Mouse (Mus musculus) neural tube, embryonic 10.5 days (tissue): ENCODE data around the gene Gm29133.

Experiments used
- DNase-seq: peaks from one replicate; pipeline ENCODE4 v3.0.0-alpha.2; 2017; ENCODE audit warnings: low spot score; ENCODE audit errors: extremely low spot score

Gm29133 gene

DNA sequence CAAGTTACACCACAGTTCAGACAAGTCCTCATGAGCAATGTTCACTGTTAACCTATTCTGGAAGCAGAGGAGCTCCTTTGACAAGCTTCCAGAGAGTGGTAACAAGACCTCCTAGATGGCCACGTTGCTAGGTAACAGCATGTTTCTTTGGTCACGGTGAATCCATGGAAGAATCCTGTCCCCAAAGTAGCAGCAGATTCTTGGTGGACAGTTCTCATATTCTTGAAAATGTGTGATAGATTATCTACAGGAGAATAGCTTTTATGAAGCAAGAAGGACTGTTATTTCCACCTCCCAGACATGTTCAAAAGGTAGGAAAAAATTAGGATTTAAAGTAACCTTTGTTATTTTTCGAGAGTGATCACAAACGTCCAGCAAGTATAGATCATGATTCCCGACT lies at the start of gene Gm29133:
Gene Gm29133 (plus strand): TSS at position 301 of the 400 bp plus-strand sequence.
- DNase-seq: no peak

DNA sequence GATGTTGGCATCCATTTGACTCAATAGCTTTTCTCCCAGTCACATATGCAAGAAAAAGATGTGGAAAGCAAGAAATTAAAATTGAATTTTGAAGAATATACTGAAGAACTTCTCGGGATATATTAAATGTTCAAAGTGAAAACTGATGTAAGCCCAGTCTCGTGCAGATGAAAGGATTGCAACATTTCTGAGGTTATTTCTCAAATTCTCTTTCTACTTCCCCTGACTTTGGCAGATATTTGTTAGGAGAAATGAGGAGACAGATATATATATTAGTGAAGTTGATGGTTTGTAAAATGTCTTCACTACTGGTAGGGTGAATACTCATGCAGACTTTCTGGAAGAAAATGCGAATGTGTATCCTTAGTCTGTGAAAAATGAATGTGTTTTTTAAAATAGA lies 48.9 kb upstream of the Gm29133 start:
- no peak for DNase-seq

DNA sequence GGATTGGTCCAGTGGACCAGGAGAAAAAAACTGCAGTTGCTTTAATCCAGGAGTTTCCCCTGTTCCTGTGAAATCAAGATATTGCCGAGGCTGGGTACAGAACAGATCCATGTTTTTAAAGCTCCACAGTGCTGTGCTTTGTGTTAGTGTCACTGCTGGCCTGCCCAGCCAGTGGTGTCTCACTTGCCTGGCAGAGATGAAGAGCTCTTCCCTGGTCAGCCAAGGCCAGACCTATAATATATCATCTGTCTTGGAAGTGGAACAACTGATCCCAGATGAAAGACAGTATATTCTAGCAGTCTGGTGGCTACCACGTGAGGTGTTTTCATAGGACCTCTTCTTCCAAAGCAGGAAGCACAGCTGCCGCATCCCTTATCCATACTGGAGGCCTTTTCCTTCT lies 46.7 kb upstream of the Gm29133 start:
- no peak for DNase-seq

DNA sequence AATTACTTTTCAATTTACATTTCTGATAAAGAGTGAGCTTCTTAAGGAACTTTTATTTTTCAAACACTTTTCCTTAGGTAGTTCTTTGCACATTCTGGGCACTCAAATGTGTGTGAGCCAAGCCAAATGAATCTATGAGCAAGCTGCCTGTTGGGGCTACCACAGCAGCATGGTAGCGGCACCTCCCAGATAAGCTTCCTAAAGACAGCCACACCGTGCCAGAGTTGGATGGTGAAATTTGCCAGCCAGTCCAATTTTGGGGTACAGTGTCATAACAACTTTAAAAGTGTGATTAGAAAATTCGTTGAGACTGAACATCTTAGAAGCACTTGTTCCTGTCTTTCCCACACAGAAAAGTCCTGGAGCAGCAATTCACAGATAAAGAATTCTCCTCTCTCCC lies 41.5 kb upstream of the Gm29133 start:
- no peak for DNase-seq

DNA sequence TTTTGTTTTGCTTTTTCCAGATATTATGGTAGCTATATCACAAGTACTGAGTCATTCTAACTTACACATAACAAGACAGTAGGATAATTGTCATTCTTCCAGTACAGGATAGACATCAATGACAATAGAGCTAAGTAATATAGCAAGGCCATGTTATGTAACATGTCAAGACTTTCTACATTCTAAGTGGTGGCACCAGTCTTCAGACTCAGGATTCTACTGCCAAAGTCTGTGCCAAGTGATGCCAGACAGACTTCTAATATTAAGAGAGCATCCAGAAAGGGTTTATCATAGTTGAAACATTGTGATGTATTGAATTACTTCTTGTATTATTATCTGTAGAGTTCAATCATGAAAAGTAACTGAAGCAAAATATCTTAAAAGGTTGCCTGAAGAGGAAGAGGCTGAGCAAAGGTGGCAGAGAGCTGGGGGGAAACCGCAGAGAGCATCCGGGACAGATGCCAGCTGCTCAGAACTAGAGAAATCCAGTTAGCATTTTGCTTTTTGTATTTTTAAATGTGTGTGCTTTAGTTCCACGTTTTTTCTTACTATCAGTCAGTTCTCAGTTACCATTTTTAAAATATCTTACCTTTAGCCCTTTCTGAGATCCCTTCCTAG lies 34.2 kb upstream of the Gm29133 start:
- DNase-seq: no peak

DNA sequence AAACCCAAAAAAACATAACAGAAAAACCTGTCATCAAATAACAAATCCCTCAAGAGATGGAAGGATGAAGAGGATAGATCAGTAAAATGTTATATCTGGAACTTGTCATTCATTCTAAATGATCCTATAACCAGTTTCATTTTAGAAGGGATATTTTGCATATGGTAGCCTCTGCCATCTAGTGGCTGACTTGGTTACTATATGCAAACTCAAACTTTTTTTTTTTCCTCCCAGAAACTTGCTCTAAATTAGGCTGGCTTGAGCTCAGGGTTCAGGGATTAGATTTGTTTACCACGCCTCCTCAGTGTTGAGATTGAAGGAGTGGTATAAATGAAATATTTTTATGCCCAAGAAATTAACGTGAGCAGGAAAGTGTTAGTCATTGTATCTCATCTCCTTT lies 27.3 kb upstream of the Gm29133 start:
- no peak for DNase-seq

DNA sequence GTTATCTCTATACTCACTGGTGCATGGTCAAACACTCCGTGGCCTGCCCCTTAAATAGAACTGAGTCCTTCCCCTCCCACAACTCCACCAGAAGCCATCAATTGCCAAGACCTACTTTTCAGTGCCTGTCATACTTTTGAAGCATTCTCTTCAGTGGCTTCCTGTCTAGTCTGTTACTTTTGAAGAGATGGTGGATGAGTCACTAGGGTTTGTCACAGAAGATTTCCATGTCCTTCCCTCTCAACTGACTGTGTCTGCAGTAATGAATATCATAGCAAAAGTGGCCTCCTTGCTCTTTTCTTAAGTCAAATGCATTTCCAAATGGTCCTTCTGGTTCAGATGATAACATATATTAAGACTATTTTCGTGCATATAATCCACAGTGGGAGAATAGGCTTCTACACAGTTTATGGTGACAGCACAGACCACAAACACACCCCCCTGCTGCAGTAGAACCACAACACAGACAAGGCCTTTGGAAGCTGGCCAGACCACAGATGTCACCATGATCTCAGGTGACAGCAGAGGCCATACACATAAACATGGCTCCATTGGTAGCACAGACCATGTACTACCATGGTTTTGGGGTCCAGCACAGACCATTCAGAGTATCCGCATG lies 16.9 kb upstream of the Gm29133 start:
- no peak for DNase-seq

DNA sequence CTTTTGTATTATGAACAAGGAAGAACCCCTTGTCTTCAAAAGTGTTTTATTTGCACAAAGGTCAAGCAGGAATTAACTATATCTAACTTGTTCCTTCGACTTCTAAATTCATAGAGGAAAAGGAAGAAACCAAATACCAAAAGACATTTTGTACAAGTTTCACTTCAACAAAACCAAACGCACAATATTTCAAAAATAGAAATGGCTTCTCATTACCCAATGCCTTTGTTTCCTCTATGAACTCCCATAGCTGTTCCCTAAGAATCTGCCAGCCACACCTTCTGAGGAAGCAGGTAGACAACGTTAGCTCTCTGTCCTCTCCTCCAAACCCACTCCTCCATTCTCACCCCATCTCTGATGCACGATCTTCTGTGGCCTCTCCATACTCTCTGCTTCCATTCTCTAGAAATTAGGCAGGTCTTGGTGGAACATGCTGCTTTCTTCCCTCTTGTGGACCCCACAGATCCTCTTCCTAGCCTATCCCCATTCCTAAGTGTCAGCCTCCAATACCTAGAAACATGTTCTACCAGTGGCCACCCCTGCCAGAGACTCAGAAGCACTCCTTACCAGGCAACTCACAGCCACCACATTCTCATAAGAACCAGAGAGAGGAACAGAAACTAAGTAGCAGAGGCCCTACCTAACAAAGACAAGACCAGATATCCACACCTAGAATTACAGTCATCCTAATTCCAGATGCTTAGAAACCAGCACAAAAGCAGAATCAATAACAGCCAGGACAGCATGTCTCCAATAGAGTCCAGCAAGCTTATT lies 4.1 kb upstream of the Gm29133 start:
- no peak for DNase-seq

DNA sequence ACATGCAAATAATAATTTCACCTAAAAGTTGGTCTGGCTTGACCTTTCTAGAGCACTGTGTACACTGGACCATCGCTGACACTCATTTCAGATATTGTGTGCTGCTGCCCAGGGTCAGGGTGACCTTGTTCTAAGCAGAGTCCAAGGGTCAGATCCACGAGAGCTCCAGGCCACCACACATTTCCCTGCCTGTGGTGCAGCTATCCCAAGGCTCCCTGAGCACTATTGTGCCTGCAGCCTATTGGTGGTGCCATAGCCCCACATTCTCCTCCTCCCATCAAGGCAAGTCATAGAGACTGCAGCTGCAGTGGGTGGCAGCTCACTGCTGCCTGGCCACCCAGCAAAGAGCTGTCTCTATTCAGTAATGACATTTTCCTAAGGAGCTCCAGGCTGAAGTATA lies 2.7 kb upstream of the Gm29133 start:
- no peak for DNase-seq

DNA sequence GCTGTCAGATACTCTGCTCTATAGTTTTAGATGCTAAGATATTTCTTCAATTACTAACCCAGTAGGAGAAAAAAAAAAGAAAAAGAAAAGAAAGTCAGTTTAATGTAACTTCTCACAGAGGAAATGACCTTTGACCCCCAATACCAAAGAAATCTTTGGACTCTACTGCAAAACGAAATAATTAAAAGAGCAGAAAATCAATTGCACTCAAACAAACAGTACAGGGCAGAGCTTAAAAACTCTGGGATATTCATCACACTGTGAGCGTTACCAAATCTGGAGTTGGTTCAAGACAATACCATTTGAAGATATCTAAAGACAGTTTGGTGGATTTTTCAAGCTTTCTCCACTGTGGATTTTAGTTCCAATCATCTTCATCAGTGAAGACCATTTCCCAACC lies 15.4 kb downstream of the Gm29133 start:
- DNase-seq: no peak

DNA sequence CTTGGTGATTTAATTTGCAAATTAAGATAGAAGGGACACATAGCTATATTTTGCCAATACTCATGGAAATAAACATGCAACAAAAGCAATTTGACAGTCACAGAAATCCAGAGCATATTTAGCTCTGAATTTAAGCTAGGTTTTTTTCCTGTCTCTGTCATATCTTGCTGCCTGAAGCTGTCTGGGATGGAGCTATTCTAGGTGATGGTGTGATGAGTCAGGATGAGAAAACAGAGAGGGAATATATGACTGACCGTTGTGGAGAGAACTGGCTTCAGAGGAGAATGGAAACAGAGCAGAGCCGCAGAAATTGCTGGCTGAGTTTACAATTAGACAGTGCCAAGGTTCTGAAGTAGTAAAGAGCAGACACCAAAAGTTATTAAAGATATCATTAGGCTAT lies 26.3 kb downstream of the Gm29133 start:
- no peak for DNase-seq

DNA sequence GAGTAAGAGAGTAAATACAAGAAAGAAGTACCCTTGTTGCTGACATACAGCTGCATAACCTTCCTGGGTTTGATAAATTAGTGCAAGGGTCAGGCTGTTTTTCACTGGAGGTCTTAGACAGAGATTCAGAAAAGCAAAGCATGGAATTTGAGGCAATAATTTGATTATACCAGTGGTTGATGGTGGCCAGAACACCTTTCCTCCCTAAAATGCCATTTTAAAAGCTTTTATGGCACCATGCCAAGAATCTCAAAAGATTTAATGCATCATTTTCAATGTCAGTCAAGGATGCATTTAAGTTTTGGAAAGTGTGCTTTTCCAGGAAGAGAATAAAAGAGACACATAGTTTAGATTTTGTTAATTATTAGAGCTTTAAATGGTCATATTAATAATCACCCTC lies 60.0 kb downstream of the Gm29133 start:
- no peak for DNase-seq

DNA sequence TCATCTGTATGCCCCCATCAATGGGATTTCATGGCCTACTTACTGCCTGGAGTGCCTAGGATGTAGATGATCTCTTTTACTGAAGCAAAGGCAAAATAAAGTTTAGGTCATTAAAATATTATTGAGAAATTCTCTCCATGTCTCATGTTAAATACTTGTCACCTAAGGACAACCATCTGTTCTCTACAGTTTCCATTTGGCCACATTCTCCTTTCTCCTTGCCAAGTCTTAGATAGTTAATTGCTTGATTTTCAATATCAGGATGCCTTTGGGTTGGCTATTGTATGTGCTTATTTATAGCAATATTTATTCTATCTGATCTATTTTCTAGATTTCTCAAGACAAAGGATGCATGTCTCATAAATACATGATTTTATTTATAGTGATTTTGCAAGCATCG lies 75.9 kb downstream of the Gm29133 start:
- no peak for DNase-seq

DNA sequence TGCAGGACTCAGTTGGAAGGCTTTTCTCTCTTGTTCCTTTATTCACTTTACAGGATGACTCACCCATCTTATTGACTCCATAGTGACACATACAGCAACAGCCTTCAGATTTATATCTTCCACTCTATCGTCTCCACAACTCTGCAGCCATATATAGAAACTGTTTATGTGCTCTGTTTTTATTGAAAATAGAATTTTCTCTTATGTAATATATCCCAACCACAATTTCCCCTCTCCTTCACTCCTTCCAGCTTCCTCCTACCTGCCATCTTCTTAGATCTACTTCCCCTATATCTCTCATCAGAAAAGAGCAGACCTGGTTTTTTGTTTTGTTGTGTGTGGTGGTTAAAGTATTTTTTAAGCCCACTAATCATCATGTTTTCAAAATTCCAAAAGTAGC lies 76.5 kb downstream of the Gm29133 start:
- DNase-seq: no peak

DNA sequence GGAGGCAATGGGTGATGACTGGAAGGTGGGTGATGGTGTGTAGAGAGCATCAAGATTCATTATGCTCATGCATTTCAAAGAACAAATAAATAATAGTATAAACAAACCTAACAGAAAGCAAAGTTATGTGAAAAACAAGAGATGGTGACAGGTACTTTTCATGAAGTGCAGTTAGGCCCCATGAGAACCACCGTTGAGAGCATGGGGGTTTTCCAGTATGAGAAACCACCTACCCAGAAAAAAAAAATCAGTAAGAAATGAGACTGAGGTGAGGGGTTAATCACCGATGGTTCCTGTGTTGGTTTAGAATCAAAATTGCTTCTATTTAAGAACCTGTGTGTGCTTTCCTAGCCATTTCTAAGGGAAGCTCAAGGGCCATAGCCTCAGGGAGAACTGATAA lies 86.8 kb downstream of the Gm29133 start:
- no peak for DNase-seq

DNA sequence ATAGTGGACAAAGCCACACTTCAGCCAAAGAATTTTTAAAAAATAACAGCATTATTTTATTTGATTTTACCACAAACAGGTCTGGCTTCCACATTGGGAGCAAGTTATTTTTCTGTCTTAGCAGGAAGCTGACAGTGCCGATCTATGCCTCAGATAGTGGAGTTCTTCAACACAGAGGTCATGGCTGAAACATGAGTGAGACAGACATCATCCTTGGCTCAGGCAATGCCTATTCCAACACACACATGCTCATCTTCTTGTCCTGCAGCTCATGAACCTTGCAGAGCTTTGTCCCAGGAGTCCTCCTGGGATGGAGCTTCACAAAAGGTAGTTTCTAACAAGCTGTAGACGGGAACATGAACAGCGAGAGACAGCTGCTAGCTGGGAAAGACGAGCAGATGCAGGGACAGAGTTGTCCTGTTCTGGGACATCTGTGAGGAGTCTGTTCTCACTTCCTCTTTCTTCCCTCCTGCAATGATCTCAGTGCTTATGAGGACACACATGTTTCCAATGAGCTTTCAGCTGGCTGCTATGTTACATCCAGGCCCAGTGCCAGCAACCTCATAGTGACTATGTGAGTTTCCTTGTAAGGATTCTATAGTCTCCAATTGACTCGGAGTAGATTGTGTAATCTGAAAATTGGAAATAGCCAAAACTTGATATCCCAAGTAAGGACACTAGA lies 87.4 kb downstream of the Gm29133 start:
- no peak for DNase-seq
